Mouse (Mus musculus) kidney, adult 2 months (tissue): ENCODE data around the gene Fam229a.

Experiments
- CTCF ChIP-seq: fragments of 200-500 bp; conservative IDR thresholded peaks from 2 replicates; pipeline ENCODE4 v1.5.1; 2011; ENCODE audit warnings: low read depth, mild to moderate bottlenecking, control low read depth, low read length, moderate library complexity, mixed read lengths; ENCODE audit not compliant: insufficient read depth, insufficient read length
- POLR2A ChIP-seq: fragments of 200-500 bp; IDR thresholded peaks from one replicate; pipeline ENCODE4 v1.6.1; 2011; ENCODE audit warnings: low read depth, low read length, control low read depth

- TF ChIP-seq CTCF (no peak), POLR2A (no peak)
Measured at GRCm38 (mm10) chr4:129509650-129510049, 18.7 kb downstream of the Fam229a start.
